Mouse (Mus musculus) induced T-regulatory cell, adult 2 months (primary cell): Measurements from ENCODE around the gene Gm20388.

Source experiments
- DNase-seq: peaks from one replicate; pipeline ENCODE4 v3.0.0-alpha.2; 2012; ENCODE audit warnings: low read depth

Gene Gm20388

DNA sequence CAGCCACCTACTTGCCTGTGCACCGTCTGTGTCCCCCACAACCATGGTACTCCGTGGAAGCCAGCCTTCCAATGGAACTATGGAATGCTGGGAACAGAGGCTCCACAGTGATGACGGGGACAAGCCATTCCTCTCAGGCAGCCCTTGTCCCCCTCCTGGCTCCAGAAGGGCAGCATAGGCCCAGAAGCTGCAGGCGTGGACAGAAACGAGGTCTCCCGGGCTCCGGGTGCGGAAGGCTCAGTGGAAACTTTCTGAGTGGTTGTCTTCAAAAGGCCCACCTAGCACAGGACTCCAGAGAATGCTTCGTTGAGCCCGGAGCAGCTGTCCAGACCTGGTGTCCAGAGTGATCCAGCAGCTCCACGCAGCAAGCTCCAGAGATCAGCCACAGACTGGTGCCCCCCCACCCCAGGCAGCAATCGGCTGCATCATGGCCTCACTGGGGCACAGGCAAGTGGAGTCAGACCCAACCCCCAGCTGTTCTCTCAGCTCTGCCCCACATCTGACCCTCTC, 1633.7 kb downstream of the Gm20388 start, which contains the start of gene 1700018B08Rik:
1700018B08Rik (minus strand) TSS at position 45 of the 510 bp plus-strand sequence.
- no peak for DNase-seq

DNA sequence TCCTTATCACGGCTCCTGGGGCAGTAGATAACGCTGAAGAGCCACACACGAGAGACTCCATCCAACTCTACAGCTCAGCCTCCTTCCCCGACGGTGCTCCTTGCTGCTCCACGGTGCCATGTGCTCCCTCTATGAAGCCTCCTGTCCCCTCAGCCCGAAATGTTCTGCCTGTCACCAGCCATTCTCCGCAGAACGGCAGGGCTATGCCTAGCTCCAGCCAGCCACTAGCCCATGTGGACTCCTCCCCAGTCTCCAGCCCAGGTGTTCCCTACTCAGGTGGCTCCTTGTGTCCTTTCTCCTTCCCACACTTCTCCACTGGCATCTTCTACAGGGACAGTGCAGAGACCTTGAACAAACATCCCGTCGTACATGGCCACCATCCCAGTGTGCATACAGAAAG, 1634.3 kb downstream of the Gm20388 start:
- no peak for DNase-seq

DNA sequence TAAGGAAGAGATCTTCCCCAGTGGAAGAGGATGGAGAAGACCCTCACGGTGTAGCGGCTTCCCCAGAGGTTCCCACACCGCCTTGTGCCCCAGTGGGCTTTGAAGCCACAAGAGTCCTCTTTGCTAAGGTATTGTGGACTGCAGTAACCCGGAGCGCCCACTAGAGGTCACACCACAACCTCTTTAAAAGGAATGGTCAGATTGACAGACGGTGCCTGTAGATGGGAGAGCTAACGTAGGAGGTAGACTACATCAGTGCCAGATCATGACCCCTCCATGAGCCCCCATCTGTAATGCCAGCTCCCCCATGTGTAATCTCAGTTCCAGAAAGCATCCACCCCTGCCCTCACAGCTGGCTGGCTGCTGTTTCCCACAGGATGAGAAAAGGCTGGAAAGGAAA, 1636.5 kb downstream of the Gm20388 start:
- DNase-seq = peak; percentile 88

DNA sequence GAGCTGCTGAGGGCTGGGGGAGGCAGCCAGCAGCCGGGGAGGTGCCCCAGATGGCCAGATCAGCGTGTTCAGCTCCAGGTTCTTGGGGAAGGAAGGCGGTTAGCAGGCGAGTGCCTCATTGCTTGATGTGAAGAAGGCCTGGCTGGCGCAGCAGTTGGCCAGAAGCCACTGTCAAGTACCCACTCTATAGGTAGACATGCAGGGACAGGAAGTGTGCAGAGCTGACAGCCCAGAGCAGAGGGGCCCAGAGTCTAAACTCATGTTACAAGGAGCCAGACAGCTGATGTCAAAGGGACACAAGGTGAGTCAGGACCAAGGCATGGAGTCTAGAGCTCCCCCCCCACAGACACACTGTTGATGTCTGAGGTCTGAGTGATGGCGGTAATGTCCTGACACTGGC, 1639.4 kb downstream of the Gm20388 start:
- DNase-seq = no peak

- no peak for DNase-seq
Measured at GRCm38 (mm10) chr8:121551065-121551985, 1640.7 kb downstream of the Gm20388 start.

- DNase-seq = no peak
Measured at GRCm38 (mm10) chr8:121552506-121552905, 1641.9 kb downstream of the Gm20388 start.

DNA sequence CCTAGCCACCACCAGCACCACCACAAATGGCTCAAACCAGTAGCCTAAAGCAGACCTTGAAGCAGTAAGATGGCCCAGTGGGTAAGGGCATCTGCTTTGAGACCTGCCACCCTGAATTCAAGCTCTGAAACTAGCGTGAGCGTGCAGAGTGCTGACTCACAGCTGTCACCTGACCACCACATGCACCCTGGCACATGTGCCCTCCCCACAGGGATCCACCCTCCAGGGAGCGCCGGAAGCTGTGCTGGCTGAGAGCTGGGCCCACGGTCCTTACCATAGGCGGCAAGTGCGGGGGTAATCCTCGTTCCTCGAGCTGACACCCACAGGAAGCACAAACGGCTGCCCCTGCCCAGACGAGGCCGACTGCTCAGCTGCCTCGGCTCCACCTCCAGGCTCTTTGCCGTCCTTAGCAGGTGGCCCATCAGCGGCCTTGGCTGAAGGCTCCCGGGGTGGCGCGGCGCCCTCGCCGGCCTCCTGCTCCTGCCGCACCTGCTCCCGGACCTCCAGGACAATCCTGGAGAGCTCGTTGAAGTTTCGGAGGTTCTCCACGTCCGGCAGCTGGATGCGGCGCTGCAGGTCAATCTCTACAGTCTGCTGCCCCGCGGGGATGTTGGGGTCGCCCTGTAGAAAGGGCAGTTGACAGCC, 1643.3 kb downstream of the Gm20388 start:
- no peak for DNase-seq

DNA sequence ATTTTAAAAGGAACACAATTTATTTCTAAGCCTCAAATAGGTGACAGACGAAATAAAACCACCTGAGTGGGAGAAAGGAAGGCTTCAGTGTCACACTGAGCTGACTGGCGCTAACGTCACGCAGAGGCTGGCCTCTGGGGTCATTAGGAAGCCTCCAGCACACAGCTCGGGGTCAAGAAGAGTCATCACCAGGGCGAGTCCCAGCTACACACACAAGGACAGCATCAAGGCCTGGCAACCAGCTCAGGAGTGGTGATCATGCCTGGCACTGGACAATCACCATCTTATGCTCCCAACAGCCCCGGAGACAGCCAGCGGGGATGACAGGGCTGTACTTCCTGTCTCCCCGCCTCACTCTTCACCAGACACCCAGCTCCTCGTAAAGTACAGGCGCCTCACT, 1647.1 kb downstream of the Gm20388 start:
- no peak for DNase-seq

DNA sequence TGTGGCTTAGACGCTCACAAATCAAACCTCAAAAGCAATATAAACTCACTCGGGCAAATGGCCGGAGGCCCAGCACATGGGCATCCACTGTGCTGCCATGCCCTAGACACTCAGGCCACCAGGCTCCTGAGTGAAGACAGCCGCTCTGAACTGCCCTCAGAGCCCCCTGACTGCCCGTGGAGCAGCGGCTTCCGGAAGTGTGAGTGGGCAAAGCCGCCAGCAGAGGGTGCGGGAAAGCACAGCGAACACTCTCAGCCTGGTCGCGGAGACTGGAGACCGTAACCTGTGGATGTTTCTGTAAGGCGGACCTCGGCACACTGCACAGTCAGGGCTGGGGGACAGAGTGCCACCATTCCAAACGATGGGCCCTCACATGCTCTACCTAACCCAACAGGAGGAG, 1647.9 kb downstream of the Gm20388 start:
- DNase-seq = no peak

GRCm38 (mm10) chr8:121559801-121560200, 1649.2 kb downstream of the Gm20388 start:
- DNase-seq = no peak

GRCm38 (mm10) chr8:121560432-121561100, 1649.9 kb downstream of the Gm20388 start:
- no peak for DNase-seq

GRCm38 (mm10) chr8:121561636-121562345, 1651.2 kb downstream of the Gm20388 start:
- DNase-seq = no peak

DNA sequence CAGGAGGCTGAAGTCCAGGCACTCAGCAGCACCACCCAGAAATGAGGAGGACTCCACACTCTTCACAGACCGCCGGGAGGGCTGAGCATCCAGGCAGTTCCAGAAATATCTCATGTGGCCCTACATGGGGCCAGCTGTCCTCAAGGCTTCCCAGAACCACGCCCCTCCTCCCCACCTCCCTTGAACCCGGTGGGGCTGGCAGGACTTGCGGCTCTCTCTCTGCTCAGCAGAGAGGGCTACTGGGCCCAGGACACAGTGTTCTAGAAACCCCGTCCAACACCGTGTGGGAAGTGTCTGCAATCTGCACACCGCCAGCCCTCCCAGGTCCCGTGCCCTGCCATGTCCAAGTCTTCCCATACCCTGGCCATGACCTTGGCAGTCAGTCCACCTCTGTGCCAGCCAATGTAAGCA, 1652.3 kb downstream of the Gm20388 start:
- no peak for DNase-seq

GRCm38 (mm10) chr8:121563701-121564100, 1653.1 kb downstream of the Gm20388 start:
- no peak for DNase-seq

DNA sequence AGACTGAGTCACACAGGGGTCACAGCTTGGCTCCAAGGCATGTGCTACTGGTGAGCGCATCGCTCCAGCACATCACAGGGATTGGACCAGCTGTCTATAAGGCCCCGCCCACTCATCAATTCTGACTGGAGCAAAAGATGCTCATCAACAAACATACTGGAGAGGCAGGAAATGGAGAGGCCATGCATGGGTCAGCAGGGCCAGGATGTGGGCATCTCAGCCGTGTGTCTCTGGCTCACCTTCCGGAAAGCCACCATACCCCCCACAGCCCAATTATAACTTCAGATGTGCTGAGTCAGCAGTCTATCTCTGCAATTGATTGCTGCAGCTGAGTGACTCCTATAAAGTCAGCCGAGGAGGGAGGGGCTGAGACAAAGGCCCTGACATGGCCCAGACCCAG, 1657.7 kb downstream of the Gm20388 start:
- DNase-seq = peak; percentile 49

GRCm38 (mm10) chr8:121570335-121570734, 1659.7 kb downstream of the Gm20388 start:
- DNase-seq = no peak

- no peak for DNase-seq
Measured at GRCm38 (mm10) chr8:121570801-121571200, 1660.2 kb downstream of the Gm20388 start.

GRCm38 (mm10) chr8:121572121-121572520, 1661.5 kb downstream of the Gm20388 start:
- no peak for DNase-seq

DNA sequence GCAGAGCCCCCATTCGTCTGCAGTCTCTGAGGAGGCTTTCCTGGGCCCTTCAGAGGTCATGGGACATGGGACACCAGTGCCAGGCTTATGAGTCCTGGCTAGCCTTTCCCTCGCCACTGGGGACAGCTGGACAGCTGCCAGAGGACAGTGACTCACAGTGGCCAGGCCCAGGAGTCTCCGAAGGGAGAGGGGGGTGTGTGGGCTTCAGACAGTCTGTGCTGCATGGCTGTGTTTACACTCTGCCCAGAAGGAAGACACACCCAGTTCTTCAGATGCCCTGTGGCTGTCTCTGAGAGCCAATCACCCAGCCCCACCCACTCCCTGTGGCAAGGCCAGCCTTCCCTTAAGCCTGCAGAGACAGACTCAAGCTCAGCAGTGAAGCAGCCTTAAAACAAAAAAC, 1662.6 kb downstream of the Gm20388 start:
- DNase-seq = peak; percentile 52

- DNase-seq = no peak
Measured at GRCm38 (mm10) chr8:121575661-121576060, 1665.0 kb downstream of the Gm20388 start.

DNA sequence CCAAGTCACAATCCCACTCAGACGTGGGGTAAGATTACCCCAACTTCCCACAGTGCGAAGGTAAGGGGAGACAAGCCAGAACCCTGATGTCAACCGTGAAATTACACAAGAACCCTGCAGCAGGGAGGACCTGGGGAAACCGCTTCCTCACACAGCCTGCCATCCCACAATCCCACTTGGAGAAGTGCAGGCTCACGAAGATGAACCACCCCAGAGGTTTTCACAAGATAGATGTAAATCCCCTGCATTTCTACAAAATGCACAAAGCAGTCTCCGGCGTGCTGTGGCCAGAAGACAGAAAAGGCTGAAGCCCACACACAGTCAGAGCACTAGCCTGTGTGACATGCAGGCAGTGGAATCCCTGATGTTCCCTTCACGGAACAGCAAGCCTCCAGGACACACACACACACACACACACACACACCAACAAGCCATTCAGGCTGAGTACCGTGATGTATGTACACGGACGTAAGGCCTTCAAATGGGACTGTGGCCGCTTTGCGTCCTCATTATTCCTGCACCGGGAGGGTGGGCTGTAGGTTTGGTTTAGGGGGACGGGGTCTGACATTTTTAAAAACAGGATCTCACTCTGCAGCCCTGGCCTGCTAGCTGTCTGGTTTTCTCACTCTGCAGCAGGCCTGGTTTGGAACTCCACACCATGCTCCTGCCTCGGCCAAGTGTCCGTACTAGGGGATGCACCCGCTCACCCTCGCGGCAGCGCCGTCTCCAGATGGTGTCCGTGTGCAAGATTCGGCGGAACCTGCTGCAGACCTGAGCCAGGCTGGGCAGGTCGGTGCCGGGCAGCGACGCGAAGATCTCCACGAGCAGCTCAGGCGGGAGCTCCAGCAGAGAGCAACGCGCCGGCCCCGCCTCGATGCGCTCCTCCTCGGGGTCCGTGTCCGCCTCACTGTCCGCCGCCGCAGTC, 1667.4 kb downstream of the Gm20388 start:
- DNase-seq = no peak
